Mouse (Mus musculus) stomach, embryonic 15.5 days (tissue): ENCODE data around the gene Afg3l1. TPM values are rescaled to one million over a fixed set of nuclear protein-coding genes. Genes with fewer than 3 reads are reported as not detected.
"Not testable (repeated sequence)": the region's sequence is repeated elsewhere in the genome, so short reads cannot be mapped to it uniquely, and the experiment has no call there.

Source experiments
- ATAC-seq: fragments of 200-750 bp; cut with Nextera tagmentation; 2 replicates; pipeline ENCODE4 v1.8.0; 2017; ENCODE audit warnings: low read depth, moderate number of reproducible peaks, moderate TSS enrichment; ENCODE audit not compliant: insufficient read depth, low FRiP score
- H3K27ac ChIP-seq: fragments of 300-500 bp; sonication (generic); 2 replicates; pipeline ENCODE4 v1.5.1; 2015; ENCODE audit warnings: mild to moderate bottlenecking, inconsistent platforms
- H3K27me3 ChIP-seq: fragments of 300-500 bp; sonication (generic); replicated peaks from 2 replicates; pipeline ENCODE4 v1.6.1; 2015; ENCODE audit warnings: inconsistent platforms
- H3K36me3 ChIP-seq: fragments of 300-500 bp; sonication (generic); 2 replicates; pipeline ENCODE4 v1.6.1; 2015; ENCODE audit warnings: inconsistent platforms
- H3K4me1 ChIP-seq: fragments of 300-500 bp; sonication (generic); 2 replicates; pipeline ENCODE4 v1.6.1; 2015; ENCODE audit warnings: inconsistent platforms
- H3K4me2 ChIP-seq: fragments of 300-500 bp; sonication (generic); 2 replicates; pipeline ENCODE4 v1.6.1; 2015; ENCODE audit warnings: mild to moderate bottlenecking, inconsistent platforms
- H3K4me3 ChIP-seq: fragments of 300-500 bp; sonication (generic); replicated peaks from 2 replicates; pipeline ENCODE4 v1.5.1; 2015; ENCODE audit warnings: inconsistent platforms
- H3K9ac ChIP-seq: fragments of 300-500 bp; sonication (generic); 2 replicates; pipeline ENCODE4 v1.6.1; 2015; ENCODE audit warnings: inconsistent platforms
- H3K9me3 ChIP-seq: fragments of 300-500 bp; sonication (generic); 2 replicates; pipeline ENCODE4 v1.6.1; 2016; ENCODE audit warnings: inconsistent platforms
- WGBS: fragments of 180-500 bp; shearing (Covaris S2); methylation state at CpG from one replicate; pipeline ENCODE4 v1.1.7; 2015; 5-methylcytosine and 5-hydroxymethylcytosine counted together
- polyA plus RNA-seq: library from polyadenylated mRNA; unstranded; fragments of >200 nt; fragmentation: Nextera tagmentation; extraction: Ambion mirVana; gene quantifications from 2 replicates; pipeline ENCODE4 v1.2.1, GENCODE M21; 2015

Afg3l1 gene
- polyA plus RNA-seq, 1 experiment from 2014 or later = 46.8 TPM

GRCm38 (mm10) chr8:123443576-123443921 is 34.2 kb upstream of the Afg3l1 start:
- 15% methylated on average over 4 of the region's 4 CpGs for WGBS
- no peak for ATAC-seq
- peaks cover 7% of the 10 kb centered on the region; the same call in 1 of the 2 replicates for H3K4me1 ChIP-seq
- H3K27ac ChIP-seq = no peak overlapping the region
- no peaks in the 10 kb centered on the region for H3K9me3 ChIP-seq
- no peaks in the 10 kb centered on the region for H3K27me3 ChIP-seq
- H3K4me2 ChIP-seq = peak overlapping the region; percentile 67
- H3K36me3 ChIP-seq = no peaks in the 10 kb centered on the region
- no peak overlapping the region for H3K9ac ChIP-seq
- H3K4me3 ChIP-seq = peak overlapping the region; percentile 65

- Histone ChIP-seq H3K9ac (no peak overlapping the region), H3K4me1 (peaks cover 7% of the 10 kb centered on the region; the same call in 1 of the 2 replicates), H3K9me3 (no peaks in the 10 kb centered on the region), H3K4me3 (no peak overlapping the region), H3K36me3 (no peaks in the 10 kb centered on the region), H3K27ac (no peak overlapping the region), H3K4me2 (peak overlapping the region; percentile 67; the same call in 1 of the 2 replicates), H3K27me3 (no peaks in the 10 kb centered on the region)
- WGBS = 79% methylated on average over 6 of the region's 6 CpGs
- ATAC-seq = no peak
Observed at GRCm38 (mm10) chr8:123444131-123444530, 33.6 kb upstream of the Afg3l1 start.

GRCm38 (mm10) chr8:123445981-123446380 is 31.7 kb upstream of the Afg3l1 start:
- WGBS = 81% methylated on average over 10 of the region's 10 CpGs
- Histone ChIP-seq H3K27me3 (no peaks in the 10 kb centered on the region), H3K9ac (no peak overlapping the region)

GRCm38 (mm10) chr8:123446799-123447198 is 30.9 kb upstream of the Afg3l1 start:
- H3K4me2 ChIP-seq = no peak overlapping the region
- H3K9ac ChIP-seq = no peak overlapping the region
- H3K4me1 ChIP-seq = peaks cover 7% of the 10 kb centered on the region; the same call in 1 of the 2 replicates
- H3K27ac ChIP-seq = no peak overlapping the region
- no peak overlapping the region for H3K4me3 ChIP-seq
- no peaks in the 10 kb centered on the region for H3K36me3 ChIP-seq
- 74% methylated on average over 6 of the region's 6 CpGs for WGBS
- ATAC-seq = no peak
- H3K27me3 ChIP-seq = no peaks in the 10 kb centered on the region
- H3K9me3 ChIP-seq = no peaks in the 10 kb centered on the region

More at GRCm38 (mm10) chr8:123445981-123446380, 31.7 kb upstream of the Afg3l1 start:
- Histone ChIP-seq H3K4me1 (peaks cover 7% of the 10 kb centered on the region; the same call in 1 of the 2 replicates), H3K4me2 (no peak overlapping the region), H3K9me3 (no peaks in the 10 kb centered on the region), H3K4me3 (no peak overlapping the region), H3K27ac (no peak overlapping the region), H3K36me3 (no peaks in the 10 kb centered on the region)
- no peak for ATAC-seq

GRCm38 (mm10) chr8:123450783-123451182 is 26.9 kb upstream of the Afg3l1 start:
- no peak overlapping the region for H3K27ac ChIP-seq
- no peak overlapping the region for H3K4me3 ChIP-seq
- no peak overlapping the region for H3K9ac ChIP-seq
- no peaks in the 10 kb centered on the region for H3K27me3 ChIP-seq
- ATAC-seq = no peak
- peaks cover 21% of the 10 kb centered on the region for H3K36me3 ChIP-seq
- WGBS = 81% methylated on average over 5 of the region's 5 CpGs
- H3K4me1 ChIP-seq = no peaks in the 10 kb centered on the region
- no peak overlapping the region for H3K4me2 ChIP-seq
- no peaks in the 10 kb centered on the region for H3K9me3 ChIP-seq

GRCm38 (mm10) chr8:123451747-123452146 is 26.0 kb upstream of the Afg3l1 start:
- H3K4me1 ChIP-seq, H3K9me3 ChIP-seq, H3K27me3 ChIP-seq, H3K4me3 ChIP-seq, H3K4me2 ChIP-seq, ATAC-seq, H3K27ac ChIP-seq, H3K9ac ChIP-seq: not testable (repeated sequence)
- H3K36me3 ChIP-seq = peaks cover 24% of the 10 kb centered on the region
- WGBS = 93% methylated on average over 12 of the region's 12 CpGs

- H3K9ac ChIP-seq = no peak overlapping the region
- no peak overlapping the region for H3K4me3 ChIP-seq
- H3K36me3 ChIP-seq = peaks cover 24% of the 10 kb centered on the region
- WGBS = 78% methylated on average over 4 of the region's 4 CpGs
- H3K4me1 ChIP-seq = no peaks in the 10 kb centered on the region
- H3K27ac ChIP-seq = no peak overlapping the region
- no peak for ATAC-seq
- H3K4me2 ChIP-seq = no peak overlapping the region
- no peaks in the 10 kb centered on the region for H3K9me3 ChIP-seq
- H3K27me3 ChIP-seq = no peaks in the 10 kb centered on the region
Observed at GRCm38 (mm10) chr8:123452149-123452548, 25.6 kb upstream of the Afg3l1 start.

- no peak overlapping the region for H3K4me3 ChIP-seq
- H3K27ac ChIP-seq = no peak overlapping the region
- no peaks in the 10 kb centered on the region for H3K4me1 ChIP-seq
- H3K9ac ChIP-seq = no peak overlapping the region
- peaks cover 24% of the 10 kb centered on the region for H3K36me3 ChIP-seq
- H3K4me2 ChIP-seq = no peak overlapping the region
- H3K9me3 ChIP-seq = no peaks in the 10 kb centered on the region
- no peaks in the 10 kb centered on the region for H3K27me3 ChIP-seq
- no peak for ATAC-seq
- WGBS = 64% methylated on average over 7 of the region's 7 CpGs
Observed at GRCm38 (mm10) chr8:123453291-123453690, 24.4 kb upstream of the Afg3l1 start.

- Histone ChIP-seq H3K27ac (no peak overlapping the region), H3K9ac (no peak overlapping the region), H3K9me3 (no peaks in the 10 kb centered on the region), H3K4me1 (no peaks in the 10 kb centered on the region), H3K4me3 (no peak overlapping the region), H3K36me3 (peaks cover 24% of the 10 kb centered on the region), H3K4me2 (no peak overlapping the region), H3K27me3 (no peaks in the 10 kb centered on the region)
- 86% methylated on average over 5 of the region's 5 CpGs for WGBS
- ATAC-seq = no peak
Observed at GRCm38 (mm10) chr8:123453951-123454350, 23.8 kb upstream of the Afg3l1 start.

GRCm38 (mm10) chr8:123454559-123454958 is 23.1 kb upstream of the Afg3l1 start:
- ATAC-seq = no peak

GRCm38 (mm10) chr8:123463651-123464050 is 14.1 kb upstream of the Afg3l1 start:
- 87% methylated on average over 4 of the region's 4 CpGs for WGBS
- Histone ChIP-seq H3K9me3 (no peaks in the 10 kb centered on the region), H3K4me3 (no peak overlapping the region), H3K9ac (no peak overlapping the region), H3K27me3 (no peaks in the 10 kb centered on the region), H3K27ac (no peak overlapping the region), H3K4me2 (no peak overlapping the region), H3K36me3 (peaks cover 6% of the 10 kb centered on the region), H3K4me1 (no peaks in the 10 kb centered on the region)
- no peak for ATAC-seq

More at GRCm38 (mm10) chr8:123454559-123454958, 23.1 kb upstream of the Afg3l1 start:
- no peak overlapping the region for H3K27ac ChIP-seq
- H3K4me2 ChIP-seq = no peak overlapping the region
- no peaks in the 10 kb centered on the region for H3K27me3 ChIP-seq
- no peaks in the 10 kb centered on the region for H3K9me3 ChIP-seq
- H3K4me1 ChIP-seq = no peaks in the 10 kb centered on the region
- H3K4me3 ChIP-seq = no peak overlapping the region
- no peak overlapping the region for H3K9ac ChIP-seq
- WGBS = 92% methylated on average over 6 of the region's 6 CpGs
- peaks cover 25% of the 10 kb centered on the region for H3K36me3 ChIP-seq

GRCm38 (mm10) chr8:123467476-123467875 is 10.2 kb upstream of the Afg3l1 start:
- WGBS = 72% methylated on average over 3 of the region's 3 CpGs
- Histone ChIP-seq H3K9ac (no peak overlapping the region), H3K4me2 (no peak overlapping the region), H3K9me3 (no peaks in the 10 kb centered on the region), H3K27me3 (no peaks in the 10 kb centered on the region), H3K4me3 (no peak overlapping the region), H3K27ac (no peak overlapping the region), H3K36me3 (no peaks in the 10 kb centered on the region), H3K4me1 (no peaks in the 10 kb centered on the region)
- ATAC-seq = no peak

- not testable (repeated sequence) for H3K4me1 ChIP-seq, H3K9ac ChIP-seq, H3K27me3 ChIP-seq, H3K27ac ChIP-seq, H3K4me2 ChIP-seq, H3K9me3 ChIP-seq, H3K36me3 ChIP-seq, ATAC-seq, H3K4me3 ChIP-seq
- 42% methylated on average over 6 of the region's 6 CpGs for WGBS
Observed at GRCm38 (mm10) chr8:123472991-123473390, 4.7 kb upstream of the Afg3l1 start.
